Mouse (Mus musculus) CH12.LX (cell line): ENCODE data around the gene Smdt1. TPM values are rescaled to one million over a fixed set of nuclear protein-coding genes. Genes with fewer than 3 reads are reported as not detected.

ENCODE experiments used
- DNase-seq: peaks from one replicate; pipeline ENCODE4 v3.0.0-alpha.2; 2013; ENCODE audit errors: extremely low read depth
- H3K27ac ChIP-seq: 2 replicates; pipeline ENCODE4 v1.5.1; 2012; ENCODE audit warnings: low read depth, mild to moderate bottlenecking, control low read depth, moderate library complexity; ENCODE audit not compliant: insufficient read depth
- H3K27me3 ChIP-seq: replicated peaks from 2 replicates; pipeline ENCODE3; 2012; ENCODE audit warnings: inconsistent platforms
- H3K36me3 ChIP-seq, 2 experiments: replicated peaks in 1 of 2; 2 replicates each; pipeline versions ENCODE3 to v1.6.1; 2012; ENCODE audit warnings: inconsistent platforms in 1 of 2, low read length in 1 of 2, mild to moderate bottlenecking in 1 of 2, mixed read lengths in 1 of 2, moderate library complexity in 1 of 2; ENCODE audit not compliant: control insufficient read depth in 1 of 2, insufficient read depth in 1 of 2
- H3K4me1 ChIP-seq, 2 experiments: 2 replicates each; pipeline ENCODE4 v1.6.1; 2012; ENCODE audit warnings: inconsistent platforms in 1 of 2, moderate library complexity in 1 of 2; ENCODE audit not compliant: insufficient read depth in 2 of 2, control insufficient read depth in 1 of 2
- H3K4me2 ChIP-seq: 2 replicates; pipeline ENCODE4 v1.6.1; 2012; ENCODE audit warnings: low read depth, mild to moderate bottlenecking, control low read depth; ENCODE audit not compliant: poor library complexity, insufficient read depth, severe bottlenecking
- H3K4me3 ChIP-seq, 3 experiments: fragments of 150-350 bp in 1 of 3; sonication (generic) in 1 of 3; replicated peaks in 1 of 3; 2 replicates each; pipeline versions ENCODE3 to v1.5.1; 2011 to 2012; ENCODE audit warnings: low read depth in 2 of 3, low read length in 2 of 3, mild to moderate bottlenecking in 2 of 3, moderate library complexity in 2 of 3, control low read depth in 1 of 3, improper control_type of control experiment in 1 of 3, inconsistent platforms in 1 of 3, mixed read lengths in 1 of 3; ENCODE audit not compliant: poor library complexity in 1 of 3
- H3K79me2 ChIP-seq: replicated peaks from 2 replicates; pipeline ENCODE4 v1.6.1; 2012; ENCODE audit warnings: mild to moderate bottlenecking, moderate library complexity; ENCODE audit not compliant: control insufficient read depth, poor library complexity, insufficient read depth, severe bottlenecking; ENCODE audit errors: extremely low read depth
- H3K9ac ChIP-seq: 2 replicates; pipeline ENCODE4 v1.6.1; 2012; ENCODE audit warnings: low read depth, mild to moderate bottlenecking, control low read depth, moderate library complexity; ENCODE audit not compliant: insufficient read depth
- H3K9me3 ChIP-seq: replicated peaks from 2 replicates; pipeline ENCODE3; 2012; ENCODE audit warnings: low read length, inconsistent platforms, mixed read lengths
- BHLHE40 ChIP-seq: IDR thresholded peaks from 2 replicates; pipeline ENCODE4 v1.6.1; 2011; ENCODE audit warnings: mild to moderate bottlenecking, low read depth, low read length, improper control_type of control experiment
- CTCF ChIP-seq, 2 experiments: IDR thresholded peaks in 1 of 2; conservative IDR thresholded peaks in 1 of 2; 2 replicates each; pipeline ENCODE4 v1.5.1; 2011 to 2012; ENCODE audit warnings: low read depth in 2 of 2, low read length in 2 of 2, improper control_type of control experiment in 1 of 2, inconsistent platforms in 1 of 2, mild to moderate bottlenecking in 1 of 2, moderate library complexity in 1 of 2
- ETS1 ChIP-seq: conservative IDR thresholded peaks from 2 replicates; pipeline ENCODE4 v1.6.1; 2012; ENCODE audit warnings: low read depth, mild to moderate bottlenecking, inconsistent platforms, low read length, improper control_type of control experiment, moderate library complexity
- HCFC1 ChIP-seq: IDR thresholded peaks from 2 replicates; pipeline ENCODE4 v1.6.1; 2012; ENCODE audit warnings: low read depth, mild to moderate bottlenecking, inconsistent platforms, low read length, improper control_type of control experiment
- KAT2A ChIP-seq: IDR thresholded peaks from 2 replicates; pipeline ENCODE4 v1.6.1; 2012; ENCODE audit warnings: low read length, improper control_type of control experiment, inconsistent platforms; ENCODE audit not compliant: insufficient replicate concordance
- MAX ChIP-seq: IDR thresholded peaks from 2 replicates; pipeline ENCODE4 v1.6.1; 2011; ENCODE audit warnings: low read length, improper control_type of control experiment
- MAZ ChIP-seq: IDR thresholded peaks from 2 replicates; pipeline ENCODE4 v1.6.1; 2012; ENCODE audit warnings: low read depth, mild to moderate bottlenecking, inconsistent platforms, low read length, improper control_type of control experiment, moderate library complexity
- MEF2A ChIP-seq: IDR thresholded peaks from 2 replicates; pipeline ENCODE4 v1.6.1; 2014; ENCODE audit warnings: low read depth, mild to moderate bottlenecking, inconsistent platforms, low read length, improper control_type of control experiment, borderline replicate concordance
- MXI1 ChIP-seq: IDR thresholded peaks from 2 replicates; pipeline ENCODE4 v1.6.1; 2011; ENCODE audit warnings: mild to moderate bottlenecking, low read depth, low read length, improper control_type of control experiment
- NELFE ChIP-seq: IDR thresholded peaks from 2 replicates; pipeline ENCODE4 v1.6.1; 2011; ENCODE audit warnings: low read depth, low read length, improper control_type of control experiment
- NRF1 ChIP-seq: IDR thresholded peaks from 2 replicates; pipeline ENCODE4 v1.6.1; 2014; ENCODE audit warnings: low read depth, mild to moderate bottlenecking, inconsistent platforms, low read length, improper control_type of control experiment, moderate library complexity
- POLR2A ChIP-seq: IDR thresholded peaks from 2 replicates; pipeline ENCODE4 v1.6.1; 2011; ENCODE audit warnings: low read depth, mild to moderate bottlenecking, improper control_type of control experiment, low read length
- RAD21 ChIP-seq: IDR thresholded peaks from 2 replicates; pipeline ENCODE4 v1.6.1; 2011; ENCODE audit warnings: low read depth, mild to moderate bottlenecking, low read length, improper control_type of control experiment, moderate library complexity
- RCOR1 ChIP-seq: conservative IDR thresholded peaks from 2 replicates; pipeline ENCODE4 v1.6.1; 2012; ENCODE audit warnings: low read depth, mild to moderate bottlenecking, inconsistent platforms, low read length, improper control_type of control experiment
- TBP ChIP-seq: conservative IDR thresholded peaks from 2 replicates; pipeline ENCODE4 v1.6.1; 2011; ENCODE audit warnings: low read depth, low read length, improper control_type of control experiment
- TCF12 ChIP-seq: IDR thresholded peaks from 2 replicates; pipeline ENCODE4 v1.6.1; 2014; ENCODE audit warnings: low read depth, mild to moderate bottlenecking, inconsistent platforms, low read length, improper control_type of control experiment
- UBTF ChIP-seq: IDR thresholded peaks from 2 replicates; pipeline ENCODE4 v1.6.1; 2012; ENCODE audit warnings: low read depth, mild to moderate bottlenecking, inconsistent platforms, low read length, improper control_type of control experiment, moderate library complexity
- USF1 ChIP-seq: IDR thresholded peaks from 2 replicates; pipeline ENCODE4 v1.6.1; 2014; ENCODE audit warnings: low read depth, mild to moderate bottlenecking, inconsistent platforms, low read length, improper control_type of control experiment
- ZKSCAN1 ChIP-seq: IDR thresholded peaks from 2 replicates; pipeline ENCODE4 v1.6.1; 2012; ENCODE audit warnings: low read depth, inconsistent platforms, low read length, improper control_type of control experiment, borderline replicate concordance
- ZMIZ1 ChIP-seq: IDR thresholded peaks from 2 replicates; pipeline ENCODE4 v1.6.1; 2012; ENCODE audit warnings: low read depth, mild to moderate bottlenecking, inconsistent platforms, low read length, improper control_type of control experiment
- ZNF384 ChIP-seq: IDR thresholded peaks from 2 replicates; pipeline ENCODE4 v1.6.1; 2012; ENCODE audit warnings: low read depth, low read length, improper control_type of control experiment, inconsistent platforms
- dilution Hi-C: fragments of 300-500 bp; cut with MboI; formaldehyde crosslinking; loops from 2 replicates; pipeline ENCODE4 v1.14.3; 2020; ENCODE audit warnings: low sequenced_read_pairs; ENCODE audit not compliant: extremely low pct_unique_long_range_greater_than_20kb, extremely low pct_ligation_motif_present
- in situ Hi-C: fragments of 300-500 bp; cut with MboI; formaldehyde crosslinking; loops from 3 replicates; pipeline ENCODE4 v1.14.3; 2019; ENCODE audit warnings: low sequenced_read_pairs, low pct_ligation_motif_present, low pct_unique_long_range_greater_than_20kb, mixed read lengths
- polyA plus RNA-seq: library from polyadenylated mRNA; unstranded; fragments of >175 nt; gene quantifications from 2 replicates; pipeline ENCODE4 v1.2.1, GENCODE M21; 2012; ENCODE audit warnings: low read depth; ENCODE audit not compliant: insufficient read length
- total RNA-seq, 2 experiments: library from RNA; depleted of rRNA; stranded (reverse); fragments of 300-350 nt in 1 of 2; fragments of >200 nt in 1 of 2; gene quantifications; 2 replicates each; pipeline ENCODE4 v1.2.3; 2012 to 2014

Smdt1 gene
- total and polyA plus RNA-seq, 3 experiments, result 112 to 171 (median 138) TPM

DNA sequence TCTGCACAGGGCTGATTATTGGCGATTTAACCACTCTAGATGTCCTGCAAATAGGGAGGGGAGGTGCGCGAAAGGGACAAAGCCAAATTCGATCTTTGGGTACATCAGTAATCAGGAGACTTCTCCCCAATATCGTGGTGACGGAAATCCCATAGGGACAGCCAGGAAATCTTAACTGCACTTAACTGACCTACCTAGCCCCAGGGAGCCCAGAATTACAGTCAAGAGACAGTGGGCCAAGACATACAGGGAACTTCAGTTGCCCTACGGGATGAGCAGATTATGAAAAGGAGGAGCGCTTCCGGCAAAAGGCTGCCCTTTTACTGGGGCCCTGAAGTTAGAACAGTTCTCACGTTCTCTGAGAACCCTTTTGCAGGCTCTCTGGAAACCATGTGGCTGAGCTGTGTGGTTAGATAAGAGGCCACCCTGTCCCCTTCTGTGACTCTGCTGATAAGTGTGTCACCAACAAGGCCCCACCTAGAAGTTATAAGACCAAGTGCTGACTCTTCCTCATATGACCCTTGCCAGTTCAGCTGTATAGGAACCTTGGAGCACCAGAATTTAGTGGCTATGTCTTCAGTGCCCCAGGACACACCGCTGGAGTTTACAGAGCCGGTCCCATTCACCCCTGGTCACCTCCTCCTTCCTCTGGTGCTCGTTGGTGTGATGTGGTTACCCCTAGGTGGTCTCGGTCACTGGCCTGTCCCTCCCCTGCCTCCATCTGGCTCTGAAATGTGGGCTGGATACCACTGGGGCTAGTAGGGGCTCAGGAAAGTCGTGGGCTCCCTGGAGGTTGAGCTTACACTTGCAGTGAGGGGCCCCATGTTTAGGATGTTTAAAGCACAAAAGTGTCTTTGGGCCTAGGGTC, 3.1 kb downstream of the Smdt1 start:
- peaks cover 4 to 15% of the 10 kb centered on the region in 2 experiments; a peak in 3 of 4 replicates for H3K4me1 ChIP-seq
- TF ChIP-seq MXI1 (no peak), MEF2A (no peak), POLR2A (no peak), RAD21 (no peak), TCF12 (no peak), BHLHE40 (no peak), MAZ (no peak), USF1 (no peak), ETS1 (no peak), CTCF (conservative IDR thresholded peaks at IDR 0.05 in 1 of 2, IDR thresholded peaks at IDR 0.05 in 1 of 2; ENCODE audit: low read depth in 2 of 2, low read length in 2 of 2) (no peak), ZMIZ1 (no peak), HCFC1 (no peak), ZNF384 (no peak), MAX (no peak), ZKSCAN1 (no peak), KAT2A (no peak), NRF1 (no peak), RCOR1 (no peak), NELFE (no peak), UBTF (no peak)
- TF ChIP-seq, all 38 proteins: peak for 0
- peaks cover under 1 to 2% of the 10 kb centered on the region in 2 experiments for H3K36me3 ChIP-seq
- H3K9ac ChIP-seq, result no peak overlapping the region
- dilution Hi-C loops, result no loop called here
- H3K27ac ChIP-seq, result no peak overlapping the region
- no peak for DNase-seq
- no peaks in the 10 kb centered on the region for H3K9me3 ChIP-seq
- H3K27me3 ChIP-seq, result peaks cover 27% of the 10 kb centered on the region
- no peak overlapping the region for H3K4me2 ChIP-seq
- H3K4me3 ChIP-seq, result no peak overlapping the region
- peaks cover 5% of the 10 kb centered on the region; the same call in 1 of the 2 replicates for H3K79me2 ChIP-seq
- in situ Hi-C loops, result no loop called here

DNA sequence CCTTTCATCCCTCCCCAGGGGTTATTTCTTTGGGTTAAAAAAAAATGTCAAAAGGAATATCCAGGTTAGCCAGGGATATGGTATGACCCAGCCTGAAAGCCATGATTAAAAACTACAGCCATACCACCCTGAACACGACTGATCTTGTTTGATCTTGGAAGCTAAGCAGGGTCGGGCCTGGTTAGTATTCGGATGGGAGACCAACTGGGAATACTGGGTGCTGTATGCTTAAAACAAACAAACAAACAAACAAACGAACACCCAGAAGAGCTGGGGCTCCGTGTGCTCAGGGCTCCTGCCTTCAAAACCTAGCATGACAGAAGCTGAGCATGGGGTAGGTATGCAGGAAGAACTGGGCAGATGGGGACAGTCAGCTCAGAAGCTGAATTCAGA, 3.8 kb downstream of the Smdt1 start:
- no peak for DNase-seq
- Histone ChIP-seq H3K9me3 (no peaks in the 10 kb centered on the region), H3K27ac (no peak overlapping the region), H3K27me3 (peaks cover 27% of the 10 kb centered on the region), H3K9ac (no peak overlapping the region), H3K4me1 (peaks cover 3 to 17% of the 10 kb centered on the region in 2 experiments; a peak in 3 of 4 replicates), H3K4me3 (no peak overlapping the region), H3K79me2 (peaks cover 11% of the 10 kb centered on the region), H3K36me3 (no peaks in the 10 kb centered on the region), H3K4me2 (no peak overlapping the region)
- TF ChIP-seq TBP, result 0 out of 2 replicates have a peak, but pooled peaks have one; percentile 29
- no peak for TF ChIP-seq HCFC1
- dilution Hi-C loops, result no loop called here
- in situ Hi-C loops, result no loop called here
